Mouse (Mus musculus): ENCODE data around the gene Rtn4r. TPM values are rescaled to one million over a fixed set of nuclear protein-coding genes. Genes with fewer than 3 reads are reported as not detected.

Rtn4r gene
- total RNA-seq (2014; rRNA removed) (28.0 and 36.7 TPM in 2 replicates), polyA plus RNA-seq (2015; fragmentation: Nextera tagmentation; extraction: Ambion mirVana) (30.0 and 33.5 TPM in 2 replicates)

GRCm38 (mm10) chr16:18127241-18127861 is at the start of gene Rtn4r:
Gene Rtn4r (plus strand): TSS chr16:18127642.
- Histone ChIP-seq H3K9me3 (ENCODE audit: low read length) (no peaks in the 10 kb centered on the region), H3K27me3 (ENCODE audit: insufficient read depth, low read length) (no peaks in the 10 kb centered on the region), H3K4me2 (ENCODE audit: low read depth) (peak within 1 kb of the TSS; percentile 76), H3K4me1 (ENCODE audit: insufficient read depth) (peaks cover 25% of the 10 kb centered on the region; the same call in 1 of the 2 replicates), H3K36me3 (ENCODE audit: insufficient read depth) (no peaks in the 10 kb centered on the region), H3K27ac (ENCODE audit: low read depth, low read length) (peak within 1 kb of the TSS; percentile 86), H3K4me3 (ENCODE audit: low read depth, low read length) (peak within 1 kb of the TSS; percentile 65), H3K9ac (peak within 1 kb of the TSS; percentile 89)
- DNase-seq (peak; percentile 84), ATAC-seq (peak; percentile 86)
- peak; percentile 77 for TF ChIP-seq CTCF (IDR thresholded peaks at IDR 0.05; ENCODE audit: low read depth)
- under 1% methylated on average over 70 of the region's 96 CpGs for WGBS

DNA sequence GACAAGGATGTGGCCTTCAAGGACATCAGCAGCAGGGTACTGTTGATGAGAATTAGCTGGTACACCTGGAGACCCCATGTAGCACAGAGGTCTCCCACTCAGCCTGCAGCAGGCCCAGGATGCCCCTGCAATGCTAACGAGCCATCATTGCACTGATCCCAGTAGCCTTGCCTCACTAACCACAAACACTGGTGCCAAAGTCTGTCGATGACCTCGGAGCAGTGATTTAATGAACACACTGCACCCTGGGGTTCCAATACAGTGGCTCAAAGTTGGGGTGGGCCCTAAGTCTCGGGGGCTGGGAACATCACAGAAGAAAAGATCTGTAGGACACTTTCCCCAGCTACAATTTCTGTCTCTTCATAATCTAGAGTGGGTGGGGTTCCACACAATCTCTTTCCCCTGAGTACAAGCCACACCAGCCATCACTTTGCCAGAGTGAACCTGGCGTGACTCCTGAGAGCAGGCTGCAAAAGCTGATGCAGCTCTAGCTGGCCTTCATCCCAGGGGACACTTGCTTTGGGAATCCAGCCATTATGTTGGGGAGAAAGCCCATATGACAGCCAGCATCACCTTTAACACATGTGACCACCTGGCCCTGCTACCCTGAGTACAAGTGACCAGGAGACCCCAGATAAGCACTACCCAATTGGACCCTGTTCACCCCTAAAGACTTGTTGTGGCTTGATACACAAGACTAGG is 49.0 kb upstream of the Rtn4r start:
- DNase-seq, result no peak
- H3K4me1 ChIP-seq (ENCODE audit: insufficient read depth), result no peaks in the 10 kb centered on the region
- no peak overlapping the region for H3K4me2 ChIP-seq (ENCODE audit: low read depth)
- no peaks in the 10 kb centered on the region for H3K27me3 ChIP-seq (ENCODE audit: insufficient read depth, low read length)
- H3K27ac ChIP-seq (ENCODE audit: low read depth, low read length), result no peak overlapping the region
- no peaks in the 10 kb centered on the region for H3K36me3 ChIP-seq (ENCODE audit: insufficient read depth)
- no peaks in the 10 kb centered on the region for H3K9me3 ChIP-seq (ENCODE audit: low read length)
- TF ChIP-seq CTCF (IDR thresholded peaks at IDR 0.05; ENCODE audit: low read depth), result no peak
- WGBS, result 68% methylated on average over 5 of the region's 5 CpGs
- ATAC-seq, result no peak
- no peak overlapping the region for H3K9ac ChIP-seq
- no peak overlapping the region for H3K4me3 ChIP-seq (ENCODE audit: low read depth, low read length)

DNA sequence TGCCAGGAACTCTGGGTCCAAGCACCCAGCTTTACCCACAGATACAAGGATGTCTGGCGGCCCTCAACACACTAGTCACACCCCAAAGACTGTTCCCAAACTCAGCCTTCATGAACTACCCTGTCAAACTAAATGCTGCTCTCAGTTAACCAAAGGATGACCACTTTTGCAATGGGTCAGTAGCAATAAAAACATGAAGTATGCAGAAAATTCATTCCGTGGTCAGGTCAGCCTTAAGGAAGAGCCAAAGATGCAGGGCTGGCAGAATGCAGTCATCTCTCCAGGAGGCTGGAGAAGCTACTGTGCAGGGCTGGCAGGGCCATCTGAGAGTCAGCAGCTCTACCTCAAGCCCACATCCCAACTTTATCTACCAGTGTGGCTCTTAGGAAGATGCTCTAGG is 48.1 kb upstream of the Rtn4r start:
- WGBS, result 96% methylated on average over 2 of the region's 2 CpGs
- H3K36me3 ChIP-seq (ENCODE audit: insufficient read depth), result no peaks in the 10 kb centered on the region
- H3K27me3 ChIP-seq (ENCODE audit: insufficient read depth, low read length), result no peaks in the 10 kb centered on the region
- no peak overlapping the region for H3K4me3 ChIP-seq (ENCODE audit: low read depth, low read length)
- no peak overlapping the region for H3K9ac ChIP-seq
- no peaks in the 10 kb centered on the region for H3K4me1 ChIP-seq (ENCODE audit: insufficient read depth)
- H3K27ac ChIP-seq (ENCODE audit: low read depth, low read length), result no peak overlapping the region
- H3K9me3 ChIP-seq (ENCODE audit: low read length), result no peaks in the 10 kb centered on the region
- ATAC-seq, result no peak
- DNase-seq, result no peak
- no peak for TF ChIP-seq CTCF (IDR thresholded peaks at IDR 0.05; ENCODE audit: low read depth)
- no peak overlapping the region for H3K4me2 ChIP-seq (ENCODE audit: low read depth)

DNA sequence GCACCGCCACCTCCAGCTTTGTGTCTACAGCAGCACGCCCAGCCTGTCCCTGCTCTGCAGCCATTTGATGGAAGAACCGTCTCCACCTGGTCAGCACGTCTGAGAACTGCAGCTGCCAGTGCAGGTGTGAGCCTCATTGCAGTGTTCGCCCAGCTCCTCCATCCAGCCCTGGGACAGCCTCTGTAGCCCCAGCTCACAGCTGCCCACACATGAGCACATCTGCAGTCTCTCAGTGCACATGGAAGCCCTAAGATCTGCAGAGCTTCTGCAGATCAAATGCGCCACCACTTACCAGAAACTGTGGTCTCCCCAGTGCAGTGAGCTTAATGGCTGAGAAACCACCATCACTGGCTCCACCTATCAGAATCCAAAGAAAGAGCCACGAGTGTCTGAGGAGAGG is 47.3 kb upstream of the Rtn4r start:
- H3K27me3 ChIP-seq (ENCODE audit: insufficient read depth, low read length), result no peaks in the 10 kb centered on the region
- no peak overlapping the region for H3K4me3 ChIP-seq (ENCODE audit: low read depth, low read length)
- DNase-seq, result no peak
- H3K36me3 ChIP-seq (ENCODE audit: insufficient read depth), result no peaks in the 10 kb centered on the region
- no peak overlapping the region for H3K4me2 ChIP-seq (ENCODE audit: low read depth)
- 88% methylated on average over 7 of the region's 7 CpGs for WGBS
- no peaks in the 10 kb centered on the region for H3K9me3 ChIP-seq (ENCODE audit: low read length)
- H3K4me1 ChIP-seq (ENCODE audit: insufficient read depth), result no peaks in the 10 kb centered on the region
- TF ChIP-seq CTCF (IDR thresholded peaks at IDR 0.05; ENCODE audit: low read depth), result no peak
- ATAC-seq, result no peak
- H3K9ac ChIP-seq, result no peak overlapping the region
- no peak overlapping the region for H3K27ac ChIP-seq (ENCODE audit: low read depth, low read length)

DNA sequence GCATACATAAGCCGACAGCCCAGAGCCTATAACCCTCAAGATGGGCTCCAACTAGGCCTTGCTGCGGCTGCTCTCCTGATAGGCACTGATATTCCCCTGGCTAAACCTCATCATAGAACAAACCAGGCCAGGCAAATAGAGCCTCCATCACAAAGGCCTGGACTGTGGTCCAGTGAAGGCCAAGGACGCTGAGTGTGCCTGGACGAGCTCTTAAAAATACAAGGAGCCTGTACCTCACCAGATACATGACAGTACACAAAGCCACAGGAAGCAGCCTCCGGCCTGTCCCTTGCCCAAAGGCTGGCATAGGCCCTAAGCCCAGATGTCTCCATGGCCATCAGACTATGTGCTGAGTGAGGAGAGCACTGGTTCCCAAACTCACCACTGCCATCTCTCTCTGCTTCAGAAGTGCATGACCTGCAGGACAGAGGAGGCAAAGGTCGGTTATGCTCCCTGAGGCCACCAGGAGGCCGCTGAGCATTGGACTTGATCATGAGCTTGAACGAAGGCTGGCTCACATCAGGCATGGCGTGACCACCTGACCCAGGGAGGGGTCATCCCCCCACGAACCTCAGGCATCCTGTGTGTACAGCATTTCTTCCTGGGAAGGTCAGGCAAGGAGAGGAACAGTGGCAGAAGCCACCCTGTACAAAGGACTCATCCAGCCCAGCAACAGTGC is 46.2 kb upstream of the Rtn4r start:
- no peaks in the 10 kb centered on the region for H3K27me3 ChIP-seq (ENCODE audit: insufficient read depth, low read length)
- H3K27ac ChIP-seq (ENCODE audit: low read depth, low read length), result no peak overlapping the region
- DNase-seq (no peak), ATAC-seq (no peak)
- H3K36me3 ChIP-seq (ENCODE audit: insufficient read depth), result no peaks in the 10 kb centered on the region
- no peak overlapping the region for H3K9ac ChIP-seq
- H3K9me3 ChIP-seq (ENCODE audit: low read length), result no peaks in the 10 kb centered on the region
- 87% methylated on average over 10 of the region's 10 CpGs for WGBS
- H3K4me3 ChIP-seq (ENCODE audit: low read depth, low read length), result no peak overlapping the region
- H3K4me2 ChIP-seq (ENCODE audit: low read depth), result no peak overlapping the region
- TF ChIP-seq CTCF (IDR thresholded peaks at IDR 0.05; ENCODE audit: low read depth), result no peak
- H3K4me1 ChIP-seq (ENCODE audit: insufficient read depth), result no peaks in the 10 kb centered on the region

DNA sequence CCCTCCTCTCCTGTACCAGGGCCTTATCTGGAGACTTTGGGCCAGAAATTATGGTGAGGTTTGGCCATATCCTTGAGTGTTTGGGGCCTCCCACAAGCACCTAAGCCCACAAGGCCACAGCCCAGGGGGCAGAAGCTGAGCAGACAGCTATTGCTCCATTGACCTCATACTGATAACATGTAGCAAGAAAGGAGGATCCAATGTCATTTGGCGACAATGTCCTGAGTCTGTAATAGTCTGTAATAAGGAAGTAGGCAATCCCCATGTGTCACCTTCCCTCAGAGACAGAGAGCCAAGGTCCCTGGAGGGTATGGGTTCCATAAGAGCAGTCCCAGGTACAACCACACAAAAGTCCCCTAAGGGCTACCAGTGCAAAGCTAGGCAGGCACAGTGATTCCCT is 45.2 kb upstream of the Rtn4r start:
- no peak for TF ChIP-seq CTCF (IDR thresholded peaks at IDR 0.05; ENCODE audit: low read depth)
- no peaks in the 10 kb centered on the region for H3K4me1 ChIP-seq (ENCODE audit: insufficient read depth)
- H3K4me2 ChIP-seq (ENCODE audit: low read depth), result no peak overlapping the region
- WGBS, result 94% methylated on average over 1 of the region's 1 CpGs
- H3K36me3 ChIP-seq (ENCODE audit: insufficient read depth), result no peaks in the 10 kb centered on the region
- H3K27me3 ChIP-seq (ENCODE audit: insufficient read depth, low read length), result no peaks in the 10 kb centered on the region; the same call in 1 of the 2 replicates
- H3K4me3 ChIP-seq (ENCODE audit: low read depth, low read length), result no peak overlapping the region
- H3K9me3 ChIP-seq (ENCODE audit: low read length), result no peaks in the 10 kb centered on the region
- ATAC-seq, result no peak
- no peak overlapping the region for H3K9ac ChIP-seq
- H3K27ac ChIP-seq (ENCODE audit: low read depth, low read length), result no peak overlapping the region; the same call in 1 of the 2 replicates
- DNase-seq, result no peak
